Mouse (Mus musculus): ENCODE results near the gene Scarb1.

Scarb1 gene

GRCm38 (mm10) chr5:125268033-125268765 lies 72.7 kb downstream of the Scarb1 start:
- DNase-seq = peak; percentile 89 to 93

GRCm38 (mm10) chr5:125267150-125267961 lies 73.5 kb downstream of the Scarb1 start:
- DNase-seq = peak; percentile 84 to 90

DNA sequence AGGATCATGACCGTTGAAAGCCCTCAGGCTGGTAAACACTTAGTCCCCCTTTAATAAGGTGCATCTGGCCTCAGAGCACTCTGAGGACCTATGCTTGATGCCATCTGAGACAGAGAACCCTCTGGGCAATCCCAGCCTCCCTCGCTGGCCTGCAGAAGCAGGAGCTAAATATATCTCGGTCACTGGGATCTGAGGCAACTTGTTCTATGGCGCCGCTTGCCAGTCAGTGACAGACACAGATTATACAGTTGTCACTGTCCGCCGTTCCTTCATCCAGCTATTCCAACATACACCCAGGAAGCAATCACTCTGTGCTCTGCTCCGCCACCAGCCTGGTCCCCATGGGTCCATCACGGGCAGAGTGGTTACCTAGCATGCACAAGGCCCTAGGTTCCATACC lies 74.8 kb downstream of the Scarb1 start:
- DNase-seq = peak; percentile 46 to 52

DNA sequence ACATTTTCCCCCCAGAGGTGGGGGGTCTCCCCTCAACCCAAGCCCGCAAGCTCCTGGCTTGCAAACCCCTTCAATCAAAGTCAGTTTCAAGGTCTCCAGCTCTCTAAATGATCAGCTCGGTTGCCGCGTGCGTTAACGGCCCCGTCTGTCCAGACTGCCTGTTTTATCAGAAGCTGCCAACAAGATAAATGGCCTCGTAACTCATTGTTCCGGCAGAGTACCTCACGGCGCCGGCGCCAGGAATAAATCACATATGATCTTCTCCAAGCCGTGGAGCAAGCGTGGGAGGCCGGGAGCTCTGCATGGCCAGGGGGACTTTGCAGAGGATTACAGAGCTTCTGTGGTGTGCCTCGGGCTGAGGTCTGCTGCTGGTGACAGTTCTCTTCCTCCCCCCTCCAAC lies 76.2 kb downstream of the Scarb1 start:
- peak; percentile 79 to 83 for DNase-seq

- peak; percentile 80 to 87 for DNase-seq
These were observed 78.3 kb downstream of the Scarb1 start for GRCm38 (mm10) chr5:125262578-125262977.

DNA sequence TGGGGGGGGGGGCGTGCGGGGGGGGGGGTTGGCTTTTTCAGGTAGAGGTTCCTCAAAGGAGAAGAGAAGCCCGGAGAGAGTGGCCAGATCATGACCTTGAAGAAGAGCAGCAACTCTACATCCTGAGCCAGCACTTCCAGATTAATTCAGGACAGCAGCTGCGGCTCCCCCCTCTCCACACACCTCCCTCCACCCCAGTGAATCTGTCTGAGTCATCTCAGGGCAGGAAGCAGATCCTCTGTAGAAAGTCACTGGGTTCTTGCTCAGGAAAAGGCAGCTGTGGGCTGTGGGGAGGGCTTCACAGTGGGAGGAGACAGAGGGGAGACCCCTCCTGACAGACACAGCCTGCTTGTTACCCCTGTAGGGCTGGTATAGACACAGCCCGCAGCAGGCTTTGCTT lies 87.0 kb downstream of the Scarb1 start:
- no peak for DNase-seq

DNA sequence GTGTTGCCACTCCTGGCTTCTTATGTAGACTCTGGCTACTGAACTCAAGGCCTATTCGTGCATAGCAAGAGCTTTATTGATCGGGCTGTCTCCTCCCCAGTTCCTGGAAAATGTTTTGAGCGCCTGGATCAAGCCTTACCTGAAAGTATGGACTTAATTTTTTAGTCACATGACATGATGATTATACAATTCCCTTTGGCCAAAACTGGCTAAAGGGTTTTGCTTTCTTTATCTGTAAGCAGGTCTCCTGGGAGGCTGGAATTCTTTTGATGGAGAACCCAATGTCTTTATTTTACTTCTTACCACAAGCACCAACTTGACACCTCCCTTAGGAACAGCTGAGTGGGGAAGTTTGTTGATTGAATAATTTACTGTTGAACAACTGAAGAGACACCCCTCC lies 87.4 kb downstream of the Scarb1 start:
- no peak for DNase-seq

DNA sequence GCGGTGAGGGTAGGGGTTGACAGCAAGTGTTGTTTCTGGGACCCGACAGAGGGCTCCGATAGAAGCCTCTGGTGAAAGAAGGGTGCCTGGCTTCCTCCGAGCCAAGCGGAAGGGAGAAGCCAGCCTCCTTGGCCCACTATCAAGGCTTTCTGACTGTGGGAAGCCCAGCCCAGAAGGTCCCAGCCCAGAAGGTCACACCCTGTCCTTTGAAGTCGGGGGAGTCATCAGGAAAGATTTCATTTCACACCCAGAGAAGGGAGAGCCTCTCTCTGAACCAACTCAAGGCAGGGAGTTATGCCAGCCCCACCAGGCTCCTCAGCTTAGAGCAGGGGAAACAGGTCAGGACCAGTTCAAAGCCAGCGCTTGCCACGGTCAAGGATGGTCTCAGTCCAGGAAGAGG lies 88.2 kb downstream of the Scarb1 start:
- DNase-seq = peak; percentile 61 to 62

DNA sequence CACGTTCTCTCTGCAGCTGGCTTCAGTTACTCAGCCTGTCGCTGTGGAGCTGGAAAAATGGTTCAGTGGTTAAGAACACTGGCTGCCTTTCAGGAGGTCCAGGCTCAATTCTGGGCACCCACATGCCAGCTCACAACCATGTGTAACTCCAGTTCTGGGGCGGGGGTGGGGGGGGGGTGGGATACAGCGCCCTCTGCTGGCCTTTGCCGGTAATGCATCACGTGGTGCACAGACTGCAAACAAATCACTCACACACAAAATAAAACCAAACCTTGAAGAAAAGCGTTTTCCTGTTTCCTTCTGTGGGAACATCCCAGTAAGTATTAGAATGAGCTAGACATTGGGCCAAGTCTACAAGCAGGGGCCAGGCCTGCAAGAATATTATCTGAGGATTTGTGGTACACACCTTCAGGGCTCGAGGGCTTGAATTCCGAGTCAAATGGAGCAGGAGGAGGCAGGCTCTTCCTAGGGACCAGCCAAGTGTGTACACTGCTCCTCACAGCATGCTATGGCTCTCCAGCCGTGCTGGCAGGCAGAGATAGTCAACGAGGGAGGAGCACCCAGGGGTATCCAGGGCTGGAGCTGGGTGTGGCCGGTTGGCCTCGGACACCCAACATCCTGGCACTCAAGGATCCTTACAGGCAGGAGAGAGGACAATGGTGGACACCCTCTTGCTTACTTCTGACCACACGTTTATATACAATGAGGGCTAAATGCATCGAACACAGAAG lies 88.8 kb downstream of the Scarb1 start:
- peak in 1 of 2 experiments; percentile 46 for DNase-seq

DNA sequence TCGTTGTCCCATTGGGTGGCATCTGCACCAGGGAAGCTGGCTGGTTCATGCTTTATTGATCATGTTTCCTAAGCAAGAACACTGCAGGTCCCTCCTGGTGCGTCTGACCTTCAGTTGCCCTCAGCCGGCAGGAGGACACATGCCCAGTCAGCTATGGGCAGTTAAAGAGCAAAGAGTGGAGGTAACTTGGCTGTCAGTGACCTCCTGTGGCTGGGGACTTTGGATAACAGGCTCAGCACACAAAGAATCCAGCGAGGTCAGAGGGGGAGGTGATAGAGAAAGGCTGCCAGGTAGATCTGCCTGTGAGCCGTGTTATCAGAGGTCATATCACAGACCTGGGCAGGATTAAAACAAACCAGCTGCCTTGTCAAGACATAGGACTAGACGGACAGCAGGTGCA lies 91.7 kb downstream of the Scarb1 start:
- no peak for DNase-seq

- no peak for DNase-seq
These were observed 94.2 kb downstream of the Scarb1 start for GRCm38 (mm10) chr5:125246711-125247110.

- peak; percentile 83 to 89 for DNase-seq
These were observed 95.3 kb downstream of the Scarb1 start for GRCm38 (mm10) chr5:125245534-125246151.

- DNase-seq = peak; percentile 77 to 84
These were observed 95.9 kb downstream of the Scarb1 start for GRCm38 (mm10) chr5:125244825-125245533.

- DNase-seq = peak; percentile 70 to 84
These were observed 97.0 kb downstream of the Scarb1 start for GRCm38 (mm10) chr5:125243928-125244327.

GRCm38 (mm10) chr5:125242111-125242510 lies 98.8 kb downstream of the Scarb1 start:
- peak; percentile 85 to 89 for DNase-seq

GRCm38 (mm10) chr5:125241627-125242026 lies 99.3 kb downstream of the Scarb1 start:
- no peak for DNase-seq

DNA sequence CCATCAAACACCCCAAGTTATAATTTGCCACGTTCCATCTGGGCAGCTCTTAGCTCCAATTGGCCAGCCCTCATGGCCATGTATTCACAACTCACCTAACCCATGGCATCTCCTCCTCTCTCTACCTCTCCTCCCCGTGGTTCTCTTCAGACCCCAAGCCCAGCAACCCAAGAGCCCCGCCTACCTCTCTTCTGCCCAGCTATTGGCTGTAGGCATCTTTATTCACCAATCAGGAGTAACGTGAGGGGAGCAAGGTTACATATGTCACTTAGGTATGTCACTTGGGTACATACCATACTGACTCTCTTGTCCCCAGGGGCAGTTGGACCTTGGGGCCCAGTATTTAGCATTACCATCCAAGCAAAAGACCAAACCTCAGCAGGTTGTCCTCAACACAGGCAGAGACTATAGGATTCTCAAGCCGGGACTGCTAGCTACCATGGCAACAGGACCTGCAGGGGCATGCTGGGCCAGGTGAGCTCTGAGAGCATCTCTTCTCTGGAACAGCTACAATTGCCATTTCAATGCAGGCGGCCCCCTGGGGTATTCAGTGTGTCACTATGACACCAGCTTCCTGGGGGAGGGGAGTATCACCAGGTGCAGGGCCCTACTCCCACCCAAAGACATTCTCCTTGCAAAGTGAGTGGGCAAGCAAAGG lies 100.6 kb downstream of the Scarb1 start:
- DNase-seq = no peak

- no peak for DNase-seq
These were observed 105.0 kb downstream of the Scarb1 start for GRCm38 (mm10) chr5:125235874-125236273.

- no peak for DNase-seq
These were observed 105.5 kb downstream of the Scarb1 start for GRCm38 (mm10) chr5:125235398-125235797.

DNA sequence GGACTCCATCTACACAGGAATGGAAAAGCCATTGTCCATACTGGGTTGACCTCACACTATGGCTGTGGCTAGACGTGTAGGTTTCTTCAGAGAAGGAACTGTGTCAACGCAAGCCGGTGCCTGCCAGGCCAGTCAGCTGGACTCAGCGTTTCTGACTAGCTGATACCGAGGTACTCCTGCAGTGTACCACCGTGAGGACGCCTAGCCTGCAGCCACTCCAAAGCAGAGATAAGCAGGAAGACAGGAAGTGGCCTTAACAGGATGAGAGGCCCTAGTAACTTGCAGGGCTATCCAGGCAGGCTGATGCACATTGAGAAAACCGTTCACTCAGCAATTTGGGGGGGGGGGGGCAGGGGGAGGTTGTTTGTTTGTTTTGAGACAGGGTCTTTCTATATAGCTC lies 106.5 kb downstream of the Scarb1 start:
- no peak for DNase-seq

DNA sequence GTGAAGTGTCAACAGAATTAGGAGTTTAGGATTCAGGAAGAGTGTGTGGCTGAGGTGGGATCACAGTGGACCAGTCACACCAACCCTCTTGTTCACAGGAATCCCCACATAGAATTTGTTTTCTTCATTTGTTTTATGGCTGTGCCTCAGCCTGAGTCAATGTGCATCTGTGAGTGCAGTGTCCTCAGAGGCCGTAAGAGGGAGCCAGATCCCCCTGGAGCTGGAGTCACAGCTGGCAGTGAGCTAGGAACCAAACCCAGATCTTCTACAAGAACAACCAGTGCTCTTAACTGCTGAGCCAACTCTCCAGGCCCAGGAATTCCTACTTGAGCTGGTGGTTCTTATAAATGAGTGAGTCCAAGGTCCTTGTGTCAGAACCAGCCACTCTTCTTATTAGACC lies 107.4 kb downstream of the Scarb1 start:
- no peak for DNase-seq

Measured in cerebellum, postnatal 10 days (tissue).